Mouse (Mus musculus) stomach, embryonic 15.5 days (tissue): ENCODE data around the gene Grb10. TPM values are rescaled to one million over a fixed set of nuclear protein-coding genes. Genes with fewer than 3 reads are reported as not detected.
A peak's percentile ranks its signal among the peaks of the same experiment; 100 is the strongest.

Experiments
- ATAC-seq: fragments of 200-750 bp; cut with Nextera tagmentation; 2 replicates; pipeline ENCODE4 v1.8.0; 2017; ENCODE audit warnings: low read depth, moderate number of reproducible peaks, moderate TSS enrichment; ENCODE audit not compliant: insufficient read depth, low FRiP score
- H3K27ac ChIP-seq: fragments of 300-500 bp; sonication (generic); 2 replicates; pipeline ENCODE4 v1.5.1; 2015; ENCODE audit warnings: mild to moderate bottlenecking, inconsistent platforms
- H3K27me3 ChIP-seq: fragments of 300-500 bp; sonication (generic); replicated peaks from 2 replicates; pipeline ENCODE4 v1.6.1; 2015; ENCODE audit warnings: inconsistent platforms
- H3K36me3 ChIP-seq: fragments of 300-500 bp; sonication (generic); 2 replicates; pipeline ENCODE4 v1.6.1; 2015; ENCODE audit warnings: inconsistent platforms
- H3K4me1 ChIP-seq: fragments of 300-500 bp; sonication (generic); 2 replicates; pipeline ENCODE4 v1.6.1; 2015; ENCODE audit warnings: inconsistent platforms
- H3K4me2 ChIP-seq: fragments of 300-500 bp; sonication (generic); 2 replicates; pipeline ENCODE4 v1.6.1; 2015; ENCODE audit warnings: mild to moderate bottlenecking, inconsistent platforms
- H3K4me3 ChIP-seq: fragments of 300-500 bp; sonication (generic); replicated peaks from 2 replicates; pipeline ENCODE4 v1.5.1; 2015; ENCODE audit warnings: inconsistent platforms
- H3K9ac ChIP-seq: fragments of 300-500 bp; sonication (generic); 2 replicates; pipeline ENCODE4 v1.6.1; 2015; ENCODE audit warnings: inconsistent platforms
- H3K9me3 ChIP-seq: fragments of 300-500 bp; sonication (generic); 2 replicates; pipeline ENCODE4 v1.6.1; 2016; ENCODE audit warnings: inconsistent platforms
- WGBS: fragments of 180-500 bp; shearing (Covaris S2); methylation state at CpG from one replicate; pipeline ENCODE4 v1.1.7; 2015; 5-methylcytosine and 5-hydroxymethylcytosine counted together
- polyA plus RNA-seq: library from polyadenylated mRNA; unstranded; fragments of >200 nt; fragmentation: Nextera tagmentation; extraction: Ambion mirVana; gene quantifications from 2 replicates; pipeline ENCODE4 v1.2.1, GENCODE M21; 2015

The Grb10 gene
- 342 and 406 TPM in 2 replicates for polyA plus RNA-seq

- Histone ChIP-seq H3K4me3 (peak within 1 kb of the TSS; percentile 58), H3K4me1 (0 out of 2 replicates have a peak, but pooled peaks cover 5% of the 10 kb centered on the region), H3K27me3 (peaks cover 56% of the 10 kb centered on the region), H3K4me2 (peak within 1 kb of the TSS; percentile 54), H3K36me3 (no peaks in the 10 kb centered on the region), H3K27ac (peak within 1 kb of the TSS; percentile 84), H3K9ac (peak within 1 kb of the TSS; percentile 52), H3K9me3 (no peaks in the 10 kb centered on the region)
- ATAC-seq, result no peak
- 29% methylated on average over 10 of the region's 10 CpGs for WGBS
Measured at GRCm38 (mm10) chr11:12038470-12038985, at the start of gene Grb10. Gene Grb10 (minus strand): TSS chr11:12038683.

GRCm38 (mm10) chr11:12081638-12082037 is 43.2 kb upstream of the Grb10 start:
- no peaks in the 10 kb centered on the region for H3K27me3 ChIP-seq

GRCm38 (mm10) chr11:12079231-12079630 is 40.7 kb upstream of the Grb10 start:
- Histone ChIP-seq H3K4me3 (no peak overlapping the region), H3K27ac (no peak overlapping the region), H3K9ac (no peak overlapping the region), H3K4me2 (no peak overlapping the region), H3K4me1 (no peaks in the 10 kb centered on the region), H3K27me3 (no peaks in the 10 kb centered on the region), H3K36me3 (no peaks in the 10 kb centered on the region), H3K9me3 (no peaks in the 10 kb centered on the region)
- 71% methylated on average over 2 of the region's 2 CpGs for WGBS
- no peak for ATAC-seq

More at GRCm38 (mm10) chr11:12081638-12082037, 43.2 kb upstream of the Grb10 start:
- H3K4me1 ChIP-seq, result no peaks in the 10 kb centered on the region
- no peak for ATAC-seq
- no peaks in the 10 kb centered on the region for H3K9me3 ChIP-seq
- no peak overlapping the region for H3K9ac ChIP-seq
- 82% methylated on average over 3 of the region's 3 CpGs for WGBS
- H3K27ac ChIP-seq, result no peak overlapping the region
- no peak overlapping the region for H3K4me3 ChIP-seq
- no peak overlapping the region for H3K4me2 ChIP-seq
- no peaks in the 10 kb centered on the region for H3K36me3 ChIP-seq

- H3K4me2 ChIP-seq, result no peak overlapping the region
- H3K36me3 ChIP-seq, result no peaks in the 10 kb centered on the region
- no peaks in the 10 kb centered on the region for H3K4me1 ChIP-seq
- WGBS, result 94% methylated on average over 1 of the region's 1 CpGs
- no peaks in the 10 kb centered on the region for H3K27me3 ChIP-seq
- H3K9ac ChIP-seq, result no peak overlapping the region
- no peak overlapping the region for H3K4me3 ChIP-seq
- ATAC-seq, result no peak
- H3K27ac ChIP-seq, result no peak overlapping the region
- H3K9me3 ChIP-seq, result no peaks in the 10 kb centered on the region
Measured at GRCm38 (mm10) chr11:12075449-12075848, 37.0 kb upstream of the Grb10 start.

GRCm38 (mm10) chr11:12073394-12074226 is 35.1 kb upstream of the Grb10 start:
- no peak overlapping the region for H3K4me2 ChIP-seq
- H3K27me3 ChIP-seq, result no peaks in the 10 kb centered on the region
- whole genome bisulfite sequencing, result 81% methylated on average over 6 of the region's 6 CpGs
- no peak overlapping the region for H3K27ac ChIP-seq
- no peaks in the 10 kb centered on the region for H3K4me1 ChIP-seq
- H3K9me3 ChIP-seq, result no peaks in the 10 kb centered on the region
- H3K9ac ChIP-seq, result no peak overlapping the region
- H3K36me3 ChIP-seq, result no peaks in the 10 kb centered on the region
- no peak for ATAC-seq
- H3K4me3 ChIP-seq, result no peak overlapping the region

- H3K9me3 ChIP-seq, result no peaks in the 10 kb centered on the region
- H3K4me3 ChIP-seq, result no peak overlapping the region
- H3K4me2 ChIP-seq, result no peak overlapping the region
- no peak overlapping the region for H3K9ac ChIP-seq
- H3K27me3 ChIP-seq, result no peaks in the 10 kb centered on the region
- no peaks in the 10 kb centered on the region for H3K4me1 ChIP-seq
- 71% methylated on average over 3 of the region's 3 CpGs for WGBS
- no peaks in the 10 kb centered on the region for H3K36me3 ChIP-seq
- H3K27ac ChIP-seq, result no peak overlapping the region
- ATAC-seq, result no peak
Measured at GRCm38 (mm10) chr11:12072322-12072721, 33.8 kb upstream of the Grb10 start.

- Histone ChIP-seq H3K9me3 (no peaks in the 10 kb centered on the region), H3K4me2 (no peak overlapping the region), H3K4me1 (no peaks in the 10 kb centered on the region), H3K27ac (no peak overlapping the region), H3K4me3 (no peak overlapping the region), H3K9ac (no peak overlapping the region), H3K27me3 (no peaks in the 10 kb centered on the region; the same call in 1 of the 2 replicates), H3K36me3 (no peaks in the 10 kb centered on the region)
- ATAC-seq, result no peak
- 79% methylated on average over 4 of the region's 4 CpGs for WGBS
Measured at GRCm38 (mm10) chr11:12059005-12059404, 20.5 kb upstream of the Grb10 start.

GRCm38 (mm10) chr11:12048547-12049327 is 10.3 kb upstream of the Grb10 start:
- H3K9ac ChIP-seq, result no peak overlapping the region
- 36% methylated on average over 2 of the region's 2 CpGs for WGBS
- H3K27me3 ChIP-seq, result no peaks in the 10 kb centered on the region; the same call in 1 of the 2 replicates
- no peak overlapping the region for H3K4me3 ChIP-seq
- no peak for ATAC-seq
- H3K9me3 ChIP-seq, result no peaks in the 10 kb centered on the region
- H3K4me2 ChIP-seq, result no peak overlapping the region
- H3K36me3 ChIP-seq, result no peaks in the 10 kb centered on the region
- H3K4me1 ChIP-seq, result no peaks in the 10 kb centered on the region
- H3K27ac ChIP-seq, result no peak overlapping the region

- 38% methylated on average over 1 of the region's 1 CpGs for WGBS
- peaks cover 6% of the 10 kb centered on the region for H3K27me3 ChIP-seq
- no peaks in the 10 kb centered on the region for H3K4me1 ChIP-seq
- H3K9me3 ChIP-seq, result no peaks in the 10 kb centered on the region
- no peak overlapping the region for H3K9ac ChIP-seq
- no peaks in the 10 kb centered on the region for H3K36me3 ChIP-seq
- no peak overlapping the region for H3K4me3 ChIP-seq
- H3K4me2 ChIP-seq, result no peak overlapping the region
- no peak for ATAC-seq
- no peak overlapping the region for H3K27ac ChIP-seq
Measured at GRCm38 (mm10) chr11:12048135-12048534, 9.7 kb upstream of the Grb10 start.

- Histone ChIP-seq H3K4me3 (no peak overlapping the region), H3K9ac (no peak overlapping the region), H3K9me3 (no peaks in the 10 kb centered on the region), H3K4me2 (no peak overlapping the region), H3K36me3 (no peaks in the 10 kb centered on the region), H3K27me3 (peaks cover 25% of the 10 kb centered on the region), H3K4me1 (no peaks in the 10 kb centered on the region), H3K27ac (no peak overlapping the region)
- no peak for ATAC-seq
- 52% methylated on average over 3 of the region's 3 CpGs for WGBS
Measured at GRCm38 (mm10) chr11:12044245-12044644, 5.8 kb upstream of the Grb10 start.

- no peaks in the 10 kb centered on the region for H3K9me3 ChIP-seq
- 77% methylated on average over 4 of the region's 4 CpGs for WGBS
- H3K4me2 ChIP-seq, result no peak overlapping the region
- no peak overlapping the region for H3K9ac ChIP-seq
- H3K4me3 ChIP-seq, result no peak overlapping the region
- H3K27me3 ChIP-seq, result peaks cover 37% of the 10 kb centered on the region
- no peaks in the 10 kb centered on the region for H3K36me3 ChIP-seq
- H3K4me1 ChIP-seq, result 0 out of 2 replicates have a peak, but pooled peaks cover 5% of the 10 kb centered on the region
- no peak overlapping the region for H3K27ac ChIP-seq
- no peak for ATAC-seq
Measured at GRCm38 (mm10) chr11:12041787-12042186, 3.3 kb upstream of the Grb10 start.

GRCm38 (mm10) chr11:12041379-12041778 is 2.9 kb upstream of the Grb10 start:
- ATAC-seq, result no peak
- 0 out of 2 replicates have a peak, but pooled peaks cover 5% of the 10 kb centered on the region for H3K4me1 ChIP-seq
- peaks cover 41% of the 10 kb centered on the region for H3K27me3 ChIP-seq
- H3K36me3 ChIP-seq, result no peaks in the 10 kb centered on the region
- H3K4me3 ChIP-seq, result no peak overlapping the region
- no peak overlapping the region for H3K27ac ChIP-seq
- H3K4me2 ChIP-seq, result no peak overlapping the region
- H3K9ac ChIP-seq, result no peak overlapping the region
- H3K9me3 ChIP-seq, result no peaks in the 10 kb centered on the region
- 71% methylated on average over 6 of the region's 6 CpGs for WGBS
